Mouse (Mus musculus): ENCODE measurements around the gene Entpd4b. TPM values are rescaled to one million over a fixed set of nuclear protein-coding genes. Genes with fewer than 3 reads are reported as not detected.

Entpd4b gene
- 1 to 10 TPM; 7.7 to 9.3 TPM for total RNA-seq (2023)

DNA sequence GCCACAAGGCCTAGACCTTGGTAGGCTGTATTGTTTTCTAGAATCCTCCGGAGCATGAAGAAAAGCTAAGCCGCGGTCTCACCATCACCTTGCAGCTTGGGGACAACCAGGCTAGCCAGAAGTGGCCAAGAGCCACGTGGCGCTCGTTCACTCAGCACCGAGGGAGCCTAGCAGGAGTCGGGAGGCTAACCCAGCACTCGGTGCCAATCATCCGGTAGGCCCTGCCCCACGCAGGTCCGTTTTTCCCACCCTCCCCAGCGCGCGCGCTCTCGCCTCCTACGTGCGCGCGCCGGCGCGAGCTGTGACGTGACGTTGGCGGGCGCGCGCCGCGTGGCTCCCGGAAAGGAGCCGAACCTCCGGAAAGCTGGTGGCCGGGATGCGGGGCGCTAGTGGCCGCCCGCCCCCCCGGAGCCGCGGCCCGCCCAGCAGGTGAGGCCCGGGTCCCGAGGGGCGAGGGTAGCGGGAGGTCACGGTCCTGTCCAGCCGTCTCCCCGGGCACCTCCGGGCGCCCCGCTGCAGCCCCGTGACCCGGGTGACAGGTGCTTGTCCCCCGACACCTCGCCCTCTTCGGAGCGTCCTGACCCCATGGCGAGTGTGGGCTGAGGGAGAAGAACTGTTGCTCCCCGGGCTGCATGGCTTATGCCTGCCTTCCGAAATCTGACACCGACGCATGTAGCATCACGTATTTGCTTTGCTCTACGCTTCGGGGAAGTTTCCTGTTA lies at the start of gene Entpd4b:
TSS of gene Entpd4b (plus strand) at position 315 of the 722 bp plus-strand sequence.

DNA sequence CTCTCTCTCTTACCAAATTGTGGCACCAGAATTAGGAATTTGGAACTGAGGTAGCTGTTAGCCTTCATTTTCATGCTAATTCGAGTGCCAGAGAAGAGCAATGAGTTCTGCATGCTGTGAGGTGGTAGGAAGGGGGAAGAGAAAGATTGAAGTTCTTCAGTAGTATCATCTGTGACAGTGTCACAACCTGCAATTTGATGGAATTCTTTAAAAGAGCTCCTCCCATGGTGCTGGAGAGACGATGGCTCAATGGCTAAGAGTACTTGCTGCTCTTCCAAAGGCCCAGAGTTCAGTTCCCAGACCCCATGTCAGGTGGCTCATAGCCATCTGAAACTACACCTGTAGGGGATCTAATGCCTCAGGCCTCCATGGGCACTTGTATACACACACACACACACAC lies 42.8 kb upstream of the Entpd4b start, which contains the start of gene Gm27179:
TSS of gene Gm27179 (minus strand) at position 101 of the 400 bp plus-strand sequence.

Other genes with a start within 250 kb of the Entpd4b start
- 1 to 10 TPM; 3.9 to 4.1 TPM for gene Gm16867, start 52.1 kb upstream of the Entpd4b start, total RNA-seq (2023)
- not detected for gene Gm27179, start 42.9 kb upstream of the Entpd4b start, total RNA-seq (2023)

Data from monocyte, adult 59 days (primary cell).